Mouse (Mus musculus): ENCODE data around the gene Gtf2h3. TPM values are rescaled to one million over a fixed set of nuclear protein-coding genes. Genes with fewer than 3 reads are reported as not detected.

Gtf2h3 gene
- polyA plus RNA-seq, 1 experiment: 70.6 TPM

- DNase-seq (ENCODE audit: low read depth): no peak
- TF ChIP-seq POLR2A (IDR thresholded peaks at IDR 0.05; ENCODE audit: borderline replicate concordance, extremely low read depth, insufficient read depth, insufficient read length, poor library complexity, severe bottlenecking): no peak
- TF ChIP-seq CTCF (IDR thresholded peaks at IDR 0.05; ENCODE audit: borderline replicate concordance, extremely low read depth, insufficient read depth, insufficient read length): no peak
Observed at GRCm38 (mm10) chr5:124622890-124623289, 44.0 kb downstream of the Gtf2h3 start.

GRCm38 (mm10) chr5:124624291-124624690 lies 45.4 kb downstream of the Gtf2h3 start:
- no peak for DNase-seq (ENCODE audit: low read depth)
- TF ChIP-seq POLR2A (IDR thresholded peaks at IDR 0.05; ENCODE audit: borderline replicate concordance, extremely low read depth, insufficient read depth, insufficient read length, poor library complexity, severe bottlenecking) (no peak), CTCF (IDR thresholded peaks at IDR 0.05; ENCODE audit: borderline replicate concordance, extremely low read depth, insufficient read depth, insufficient read length) (no peak)

- DNase-seq (ENCODE audit: low read depth): peak; percentile 97
- TF ChIP-seq POLR2A (IDR thresholded peaks at IDR 0.05; ENCODE audit: borderline replicate concordance, extremely low read depth, insufficient read depth, insufficient read length, poor library complexity, severe bottlenecking) (peak; percentile 86), CTCF (IDR thresholded peaks at IDR 0.05; ENCODE audit: borderline replicate concordance, extremely low read depth, insufficient read depth, insufficient read length) (no peak)
Observed at GRCm38 (mm10) chr5:124628448-124629363, 49.8 kb downstream of the Gtf2h3 start, which contains the start of gene Atp6v0a2. Atp6v0a2 (plus strand) TSS chr5:124628576.

- TF ChIP-seq POLR2A (IDR thresholded peaks at IDR 0.05; ENCODE audit: borderline replicate concordance, extremely low read depth, insufficient read depth, insufficient read length, poor library complexity, severe bottlenecking): no peak
- TF ChIP-seq CTCF (IDR thresholded peaks at IDR 0.05; ENCODE audit: borderline replicate concordance, extremely low read depth, insufficient read depth, insufficient read length): no peak
- DNase-seq (ENCODE audit: low read depth): no peak
Observed at GRCm38 (mm10) chr5:124629641-124630040, 50.7 kb downstream of the Gtf2h3 start.

GRCm38 (mm10) chr5:124631685-124632084 lies 52.7 kb downstream of the Gtf2h3 start:
- no peak for DNase-seq (ENCODE audit: low read depth)
- TF ChIP-seq POLR2A (IDR thresholded peaks at IDR 0.05; ENCODE audit: borderline replicate concordance, extremely low read depth, insufficient read depth, insufficient read length, poor library complexity, severe bottlenecking): no peak
- no peak for TF ChIP-seq CTCF (IDR thresholded peaks at IDR 0.05; ENCODE audit: borderline replicate concordance, extremely low read depth, insufficient read depth, insufficient read length)

GRCm38 (mm10) chr5:124632461-124632860 lies 53.5 kb downstream of the Gtf2h3 start:
- no peak for DNase-seq (ENCODE audit: low read depth)
- TF ChIP-seq CTCF (IDR thresholded peaks at IDR 0.05; ENCODE audit: borderline replicate concordance, extremely low read depth, insufficient read depth, insufficient read length) (no peak), POLR2A (IDR thresholded peaks at IDR 0.05; ENCODE audit: borderline replicate concordance, extremely low read depth, insufficient read depth, insufficient read length, poor library complexity, severe bottlenecking) (no peak)

- no peak for DNase-seq (ENCODE audit: low read depth)
- TF ChIP-seq POLR2A (IDR thresholded peaks at IDR 0.05; ENCODE audit: borderline replicate concordance, extremely low read depth, insufficient read depth, insufficient read length, poor library complexity, severe bottlenecking) (no peak), CTCF (IDR thresholded peaks at IDR 0.05; ENCODE audit: borderline replicate concordance, extremely low read depth, insufficient read depth, insufficient read length) (no peak)
Observed at GRCm38 (mm10) chr5:124633425-124633824, 54.5 kb downstream of the Gtf2h3 start.

GRCm38 (mm10) chr5:124635068-124635467 lies 56.1 kb downstream of the Gtf2h3 start:
- DNase-seq (ENCODE audit: low read depth): peak; percentile 30
- TF ChIP-seq CTCF (IDR thresholded peaks at IDR 0.05; ENCODE audit: borderline replicate concordance, extremely low read depth, insufficient read depth, insufficient read length): peak; percentile 42; the same call in 1 of the 2 replicates

- DNase-seq (ENCODE audit: low read depth): no peak
- TF ChIP-seq POLR2A (IDR thresholded peaks at IDR 0.05; ENCODE audit: borderline replicate concordance, extremely low read depth, insufficient read depth, insufficient read length, poor library complexity, severe bottlenecking): no peak
Observed at GRCm38 (mm10) chr5:124636139-124636538, 57.2 kb downstream of the Gtf2h3 start.

- DNase-seq (ENCODE audit: low read depth): no peak
- TF ChIP-seq POLR2A (IDR thresholded peaks at IDR 0.05; ENCODE audit: borderline replicate concordance, extremely low read depth, insufficient read depth, insufficient read length, poor library complexity, severe bottlenecking) (no peak), CTCF (IDR thresholded peaks at IDR 0.05; ENCODE audit: borderline replicate concordance, extremely low read depth, insufficient read depth, insufficient read length) (no peak)
Observed at GRCm38 (mm10) chr5:124636694-124637093, 57.8 kb downstream of the Gtf2h3 start.

- TF ChIP-seq CTCF (IDR thresholded peaks at IDR 0.05; ENCODE audit: borderline replicate concordance, extremely low read depth, insufficient read depth, insufficient read length) (no peak), POLR2A (IDR thresholded peaks at IDR 0.05; ENCODE audit: borderline replicate concordance, extremely low read depth, insufficient read depth, insufficient read length, poor library complexity, severe bottlenecking) (no peak)
- no peak for DNase-seq (ENCODE audit: low read depth)
Observed at GRCm38 (mm10) chr5:124637300-124637699, 58.4 kb downstream of the Gtf2h3 start.

GRCm38 (mm10) chr5:124637836-124638235 lies 58.9 kb downstream of the Gtf2h3 start:
- TF ChIP-seq POLR2A (IDR thresholded peaks at IDR 0.05; ENCODE audit: borderline replicate concordance, extremely low read depth, insufficient read depth, insufficient read length, poor library complexity, severe bottlenecking) (no peak), CTCF (IDR thresholded peaks at IDR 0.05; ENCODE audit: borderline replicate concordance, extremely low read depth, insufficient read depth, insufficient read length) (no peak)
- DNase-seq (ENCODE audit: low read depth): no peak

Other genes starting within 250 kb of the Gtf2h3 start
- 303 and 477 TPM in 2 replicates for gene Cdk2ap1, start 216.1 kb upstream of the Gtf2h3 start, polyA plus RNA-seq (2012; rRNA removed)
- 42.1 and 53.2 TPM in 2 replicates for gene Sbno1, start 153.1 kb upstream of the Gtf2h3 start, polyA plus RNA-seq (2012; rRNA removed)
- gene Kmt5a, start 139.2 kb upstream of the Gtf2h3 start, polyA plus RNA-seq (2012; rRNA removed): 69.9 and 70.8 TPM in 2 replicates
- 22.7 and 24.4 TPM in 2 replicates for gene Rilpl2, start 100.8 kb upstream of the Gtf2h3 start, polyA plus RNA-seq (2012; rRNA removed)
- 9.4 and 13.8 TPM in 2 replicates for gene Snrnp35, start 96.0 kb upstream of the Gtf2h3 start, polyA plus RNA-seq (2012; rRNA removed)
- 8.4 and 11.7 TPM in 2 replicates for gene Rilpl1, start 47.7 kb upstream of the Gtf2h3 start, polyA plus RNA-seq (2012; rRNA removed)
- gene Tmed2, start 38.4 kb upstream of the Gtf2h3 start, polyA plus RNA-seq (2012; rRNA removed): 142 and 146 TPM in 2 replicates
- gene Ddx55, start 26.3 kb upstream of the Gtf2h3 start, polyA plus RNA-seq (2012; rRNA removed): 31.8 and 32.3 TPM in 2 replicates
- gene Eif2b1, start within 50 bp of the Gtf2h3 start, polyA plus RNA-seq (2012; rRNA removed): 41.3 and 43.5 TPM in 2 replicates
- gene Atp6v0a2, start 49.4 kb downstream of the Gtf2h3 start, polyA plus RNA-seq (2012; rRNA removed): 34.8 and 36.1 TPM in 2 replicates
- 0.24 and 0.48 TPM in 2 replicates for gene Dnah10, start 145.9 kb downstream of the Gtf2h3 start, polyA plus RNA-seq (2012; rRNA removed)

All from brain, embryonic 14.5 days (tissue).